Mouse (Mus musculus): ENCODE measurements at regions not wholly inside any gene's neighbourhood (a gene's known extent, or its start where the extent isn't known, plus 50 kb on each side); places are given as distances from the start of the nearest gene placed in this dataset.

- DNase-seq (ENCODE audit: low spot score): no peak
- Histone ChIP-seq H3K36me3 (ENCODE audit: control insufficient read depth, insufficient read depth, low read length) (no peaks in the 10 kb centered on the region), H3K4me1 (ENCODE audit: control insufficient read depth, insufficient read depth, low read length) (no peaks in the 10 kb centered on the region), H3K27me3 (ENCODE audit: control insufficient read depth, insufficient read depth, low read length) (no peaks in the 10 kb centered on the region), H3K4me3 (replicated peaks; ENCODE audit: low read length) (no peak overlapping the region), H3K9me3 (ENCODE audit: control insufficient read depth, low read length) (peaks cover 7% of the 10 kb centered on the region; the same call in 1 of the 2 replicates), H3K4me2 (replicated peaks; ENCODE audit: low read depth, low read length, severe bottlenecking) (no peak overlapping the region), H3K27ac (replicated peaks; ENCODE audit: low read depth, low read length) (no peak overlapping the region), H3K9ac (ENCODE audit: low read depth, low read length, severe bottlenecking) (no peak overlapping the region)
- 73% methylated on average over 4 of the region's 4 CpGs for WGBS
- ATAC-seq (ENCODE audit: low FRiP score, low read depth): no peak
- TF ChIP-seq POLR2A (IDR thresholded peaks at IDR 0.05; ENCODE audit: borderline replicate concordance, extremely low read depth, insufficient read depth, insufficient read length): no peak
Observed at GRCm38 (mm10) chr13:28898900-28899299, 54.6 kb downstream of the Sox4 start.

- TF ChIP-seq POLR2A (IDR thresholded peaks at IDR 0.05; ENCODE audit: borderline replicate concordance, extremely low read depth, insufficient read depth, insufficient read length): no peak
- Histone ChIP-seq H3K4me1 (ENCODE audit: control insufficient read depth, insufficient read depth, low read length) (no peaks in the 10 kb centered on the region), H3K9me3 (ENCODE audit: control insufficient read depth, low read length) (peaks cover 7% of the 10 kb centered on the region; the same call in 1 of the 2 replicates), H3K27me3 (ENCODE audit: control insufficient read depth, insufficient read depth, low read length) (no peaks in the 10 kb centered on the region), H3K4me3 (replicated peaks; ENCODE audit: low read length) (no peak overlapping the region), H3K4me2 (replicated peaks; ENCODE audit: low read depth, low read length, severe bottlenecking) (no peak overlapping the region), H3K36me3 (ENCODE audit: control insufficient read depth, insufficient read depth, low read length) (no peaks in the 10 kb centered on the region), H3K27ac (replicated peaks; ENCODE audit: low read depth, low read length) (no peak overlapping the region), H3K9ac (ENCODE audit: low read depth, low read length, severe bottlenecking) (no peak overlapping the region)
- WGBS: 87% methylated on average over 6 of the region's 6 CpGs
- DNase-seq (ENCODE audit: low spot score): no peak
- no peak for ATAC-seq (ENCODE audit: low FRiP score, low read depth)
Observed at GRCm38 (mm10) chr13:28892896-28893295, 60.6 kb downstream of the Sox4 start.

- no peak for ATAC-seq (ENCODE audit: low FRiP score, low read depth)
- DNase-seq (ENCODE audit: low spot score): no peak
- 14% methylated on average over 13 of the region's 13 CpGs for WGBS
- Histone ChIP-seq H3K9me3 (ENCODE audit: control insufficient read depth, low read length) (no peaks in the 10 kb centered on the region), H3K27me3 (ENCODE audit: control insufficient read depth, insufficient read depth, low read length) (0 out of 2 replicates have a peak, but pooled peaks cover 5% of the 10 kb centered on the region), H3K27ac (replicated peaks; ENCODE audit: low read depth, low read length) (no peak overlapping the region), H3K9ac (ENCODE audit: low read depth, low read length, severe bottlenecking) (no peak overlapping the region), H3K36me3 (ENCODE audit: control insufficient read depth, insufficient read depth, low read length) (no peaks in the 10 kb centered on the region), H3K4me3 (replicated peaks; ENCODE audit: low read length) (no peak overlapping the region), H3K4me2 (replicated peaks; ENCODE audit: low read depth, low read length, severe bottlenecking) (peak overlapping the region; percentile 23; the same call in 1 of the 2 replicates), H3K4me1 (ENCODE audit: control insufficient read depth, insufficient read depth, low read length) (peaks cover 18% of the 10 kb centered on the region)
- no peak for TF ChIP-seq POLR2A (IDR thresholded peaks at IDR 0.05; ENCODE audit: borderline replicate concordance, extremely low read depth, insufficient read depth, insufficient read length)
Observed at GRCm38 (mm10) chr13:28887098-28887497, 66.4 kb downstream of the Sox4 start.

- WGBS: 15% methylated on average over 11 of the region's 11 CpGs
- H3K4me2 ChIP-seq (replicated peaks; ENCODE audit: low read depth, low read length, severe bottlenecking): peak overlapping the region; percentile 23; the same call in 1 of the 2 replicates
- H3K36me3 ChIP-seq (ENCODE audit: control insufficient read depth, insufficient read depth, low read length): no peaks in the 10 kb centered on the region
- no peak for ATAC-seq (ENCODE audit: low FRiP score, low read depth)
- H3K9me3 ChIP-seq (ENCODE audit: control insufficient read depth, low read length): no peaks in the 10 kb centered on the region
- 0 out of 2 replicates have a peak, but pooled peaks cover 5% of the 10 kb centered on the region for H3K27me3 ChIP-seq (ENCODE audit: control insufficient read depth, insufficient read depth, low read length)
- no peak overlapping the region for H3K9ac ChIP-seq (ENCODE audit: low read depth, low read length, severe bottlenecking)
- DNase-seq (ENCODE audit: low spot score): no peak
- no peak for TF ChIP-seq POLR2A (IDR thresholded peaks at IDR 0.05; ENCODE audit: borderline replicate concordance, extremely low read depth, insufficient read depth, insufficient read length)
- H3K4me1 ChIP-seq (ENCODE audit: control insufficient read depth, insufficient read depth, low read length): peaks cover 22% of the 10 kb centered on the region
- no peak overlapping the region for H3K27ac ChIP-seq (replicated peaks; ENCODE audit: low read depth, low read length)
- no peak overlapping the region for H3K4me3 ChIP-seq (replicated peaks; ENCODE audit: low read length)
Observed at GRCm38 (mm10) chr13:28886691-28887090, 66.8 kb downstream of the Sox4 start.

- Histone ChIP-seq H3K4me3 (replicated peaks; ENCODE audit: low read length) (peak overlapping the region; percentile 67), H3K9ac (ENCODE audit: low read depth, low read length, severe bottlenecking) (peak overlapping the region; percentile 84), H3K36me3 (ENCODE audit: control insufficient read depth, insufficient read depth, low read length) (no peaks in the 10 kb centered on the region), H3K9me3 (ENCODE audit: control insufficient read depth, low read length) (no peaks in the 10 kb centered on the region), H3K4me1 (ENCODE audit: control insufficient read depth, insufficient read depth, low read length) (peaks cover 32% of the 10 kb centered on the region), H3K27ac (replicated peaks; ENCODE audit: low read depth, low read length) (0 out of 2 replicates have a peak overlapping the region, but pooled peaks have one; percentile 26), H3K4me2 (replicated peaks; ENCODE audit: low read depth, low read length, severe bottlenecking) (peak overlapping the region; percentile 60), H3K27me3 (ENCODE audit: control insufficient read depth, insufficient read depth, low read length) (0 out of 2 replicates have a peak, but pooled peaks cover 5% of the 10 kb centered on the region)
- under 1% methylated on average over 28 of the region's 30 CpGs for WGBS
- DNase-seq (ENCODE audit: low spot score) (peak; percentile 66), ATAC-seq (ENCODE audit: low FRiP score, low read depth) (peak; percentile 69)
- 0 out of 2 replicates have a peak, but pooled peaks have one; percentile 14 for TF ChIP-seq POLR2A (IDR thresholded peaks at IDR 0.05; ENCODE audit: borderline replicate concordance, extremely low read depth, insufficient read depth, insufficient read length)
Observed at GRCm38 (mm10) chr13:28885083-28886037, 68.2 kb downstream of the Sox4 start.
